Mouse (Mus musculus): Measurements from ENCODE around the gene Ccdc13. TPM values are rescaled to one million over a fixed set of nuclear protein-coding genes. Genes with fewer than 3 reads are reported as not detected.
A peak's percentile ranks its signal among the peaks of the same experiment; 100 is the strongest.

The Ccdc13 gene
- polyA plus RNA-seq, 1 experiment, result 0.01 TPM

DNA sequence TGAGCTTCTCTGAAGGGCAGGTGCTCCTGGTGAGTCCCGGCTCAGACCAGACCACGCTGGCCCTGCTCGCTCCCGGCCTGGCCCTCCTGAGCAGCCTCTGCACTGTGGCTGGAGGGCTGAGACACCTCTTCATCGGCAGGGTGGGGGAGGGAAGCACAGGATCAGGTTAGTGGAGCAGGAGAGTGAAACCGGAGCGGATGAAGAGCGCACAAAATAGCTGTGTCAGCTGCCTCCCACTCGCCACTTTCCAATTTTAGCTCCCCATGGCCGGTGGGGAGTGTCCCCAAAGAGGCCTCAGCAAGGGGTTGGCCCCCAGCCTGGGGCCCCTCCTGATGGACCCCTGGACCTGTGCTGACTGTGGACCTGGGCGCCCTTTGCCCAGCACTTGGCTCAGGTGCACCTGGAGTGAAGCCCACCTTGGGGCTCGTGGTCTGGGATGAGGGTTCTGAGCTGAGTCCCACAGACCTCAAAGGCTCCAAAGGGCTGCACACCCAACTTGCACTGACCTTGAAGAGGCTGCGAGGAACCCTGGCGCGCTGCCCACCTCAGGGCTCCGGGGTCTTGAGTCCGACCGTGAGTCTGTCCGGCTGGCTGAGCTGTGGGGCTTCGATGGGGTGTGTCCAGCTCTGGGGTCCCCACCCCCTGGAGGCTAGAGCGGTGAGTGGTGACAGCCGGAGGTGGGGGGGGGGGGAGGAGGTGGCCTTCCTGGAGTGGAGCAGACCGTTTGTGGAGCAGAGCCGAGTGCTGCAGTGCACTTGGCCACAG is 47.3 kb downstream of the Ccdc13 start, which contains the start of gene Hhatl:
Hhatl (minus strand) TSS at position 751 of the 765 bp plus-strand sequence.
- no peak within 1 kb of the TSS for H3ac ChIP-seq (ENCODE audit: control insufficient read depth, insufficient read length)
- H3K36me3 ChIP-seq (ENCODE audit: control insufficient read depth, insufficient read depth), result no peaks in the 10 kb centered on the region
- peak within 1 kb of the TSS; percentile 6 for H3K4me2 ChIP-seq (ENCODE audit: low read depth)
- TF ChIP-seq MYOD1 (IDR thresholded peaks at IDR 0.05; ENCODE audit: control insufficient read depth in 1 of 3, insufficient read length in 2 of 3, low read depth in 2 of 3) (no peak), SRF (IDR thresholded peaks at IDR 0.05; ENCODE audit: control insufficient read depth, insufficient read length, low read depth) (no peak), POLR2A (IDR thresholded peaks at IDR 0.05; ENCODE audit: insufficient read length, low read depth) (no peak), TCF12 (IDR thresholded peaks at IDR 0.05; ENCODE audit: insufficient read depth, poor library complexity, severe bottlenecking) (no peak), USF1 (IDR thresholded peaks at IDR 0.05; ENCODE audit: low read depth) (no peak), MYOG (IDR thresholded peaks at IDR 0.05; ENCODE audit: control insufficient read depth in 1 of 3, insufficient read depth in 1 of 3, insufficient read length in 2 of 3, low read depth in 2 of 3) (no peak), E2F4 (IDR thresholded peaks at IDR 0.05; ENCODE audit: insufficient read depth) (no peak), POLR2AphosphoS2 (IDR thresholded peaks at IDR 0.05; ENCODE audit: insufficient read length, low read depth) (no peak), MAX (IDR thresholded peaks at IDR 0.05; ENCODE audit: low read depth) (no peak), CEBPB (IDR thresholded peaks at IDR 0.05; ENCODE audit: insufficient read depth, poor library complexity, severe bottlenecking) (no peak), TCF3 (IDR thresholded peaks at IDR 0.05; ENCODE audit: insufficient read length, low read depth) (no peak), REST (IDR thresholded peaks at IDR 0.05; ENCODE audit: insufficient read depth, insufficient read length) (no peak)
- no peaks in the 10 kb centered on the region for H3K79me2 ChIP-seq (ENCODE audit: control insufficient read depth, insufficient read depth)
- no peak within 1 kb of the TSS for H3K4me3 ChIP-seq
- peaks cover 16% of the 10 kb centered on the region for H3K27me3 ChIP-seq (ENCODE audit: control insufficient read depth, insufficient read depth, insufficient read length)

GRCm38 (mm10) chr9:121791206-121791605 is 48.1 kb downstream of the Ccdc13 start:
- no peaks in the 10 kb centered on the region for H3K79me2 ChIP-seq (ENCODE audit: control insufficient read depth, insufficient read depth)
- H3ac ChIP-seq (ENCODE audit: control insufficient read depth, insufficient read length), result no peak overlapping the region
- H3K27me3 ChIP-seq (ENCODE audit: control insufficient read depth, insufficient read depth, insufficient read length), result peaks cover 16% of the 10 kb centered on the region
- no peak overlapping the region for H3K4me3 ChIP-seq
- H3K4me2 ChIP-seq (ENCODE audit: low read depth), result no peak overlapping the region
- no peak for TF ChIP-seq CEBPB (IDR thresholded peaks at IDR 0.05; ENCODE audit: insufficient read depth, poor library complexity, severe bottlenecking)
- no peak for TF ChIP-seq TCF12 (IDR thresholded peaks at IDR 0.05; ENCODE audit: insufficient read depth, poor library complexity, severe bottlenecking)
- peak; percentile 96 for TF ChIP-seq REST (IDR thresholded peaks at IDR 0.05; ENCODE audit: insufficient read depth, insufficient read length)
- peak in 1 of 3 experiments; percentile 22 for TF ChIP-seq MYOD1 (IDR thresholded peaks at IDR 0.05; ENCODE audit: control insufficient read depth in 1 of 3, insufficient read length in 2 of 3, low read depth in 2 of 3)
- peak in 1 of 3 experiments; percentile 43 for TF ChIP-seq MYOG (IDR thresholded peaks at IDR 0.05; ENCODE audit: control insufficient read depth in 1 of 3, insufficient read depth in 1 of 3, insufficient read length in 2 of 3, low read depth in 2 of 3)
- no peak for TF ChIP-seq USF1 (IDR thresholded peaks at IDR 0.05; ENCODE audit: low read depth)
- TF ChIP-seq TCF3 (IDR thresholded peaks at IDR 0.05; ENCODE audit: insufficient read length, low read depth), result no peak
- TF ChIP-seq E2F4 (IDR thresholded peaks at IDR 0.05; ENCODE audit: insufficient read depth), result no peak
- TF ChIP-seq POLR2AphosphoS2 (IDR thresholded peaks at IDR 0.05; ENCODE audit: insufficient read length, low read depth), result no peak
- no peak for TF ChIP-seq MAX (IDR thresholded peaks at IDR 0.05; ENCODE audit: low read depth)
- TF ChIP-seq POLR2A (IDR thresholded peaks at IDR 0.05; ENCODE audit: insufficient read length, low read depth), result no peak
- H3K36me3 ChIP-seq (ENCODE audit: control insufficient read depth, insufficient read depth), result no peaks in the 10 kb centered on the region

GRCm38 (mm10) chr9:121786359-121786758 is 52.9 kb downstream of the Ccdc13 start:
- TF ChIP-seq CEBPB (IDR thresholded peaks at IDR 0.05; ENCODE audit: insufficient read depth, poor library complexity, severe bottlenecking) (no peak), E2F4 (IDR thresholded peaks at IDR 0.05; ENCODE audit: insufficient read depth) (no peak), MYOD1 (IDR thresholded peaks at IDR 0.05; ENCODE audit: control insufficient read depth in 1 of 3, insufficient read length in 2 of 3, low read depth in 2 of 3) (peak in 2 of 3 experiments; percentile 49 to 82), POLR2AphosphoS2 (IDR thresholded peaks at IDR 0.05; ENCODE audit: insufficient read length, low read depth) (peak; percentile 94), MYOG (IDR thresholded peaks at IDR 0.05; ENCODE audit: control insufficient read depth in 1 of 3, insufficient read depth in 1 of 3, insufficient read length in 2 of 3, low read depth in 2 of 3) (peak in 2 of 3 experiments; percentile 58 to 59), USF1 (IDR thresholded peaks at IDR 0.05; ENCODE audit: low read depth) (no peak), POLR2A (IDR thresholded peaks at IDR 0.05; ENCODE audit: insufficient read length, low read depth) (peak; percentile 61), TCF12 (IDR thresholded peaks at IDR 0.05; ENCODE audit: insufficient read depth, poor library complexity, severe bottlenecking) (no peak)
- Histone ChIP-seq H3K79me2 (ENCODE audit: control insufficient read depth, insufficient read depth) (no peaks in the 10 kb centered on the region), H3ac (ENCODE audit: control insufficient read depth, insufficient read length) (no peak overlapping the region), H3K27me3 (ENCODE audit: control insufficient read depth, insufficient read depth, insufficient read length) (peaks cover 16% of the 10 kb centered on the region), H3K36me3 (ENCODE audit: control insufficient read depth, insufficient read depth) (no peaks in the 10 kb centered on the region), H3K4me3 (no peak overlapping the region), H3K4me2 (ENCODE audit: low read depth) (no peak overlapping the region)

- TF ChIP-seq POLR2AphosphoS2 (IDR thresholded peaks at IDR 0.05; ENCODE audit: insufficient read length, low read depth) (peak; percentile 47), TCF3 (IDR thresholded peaks at IDR 0.05; ENCODE audit: insufficient read length, low read depth) (no peak), MYOD1 (IDR thresholded peaks at IDR 0.05; ENCODE audit: control insufficient read depth in 1 of 3, insufficient read length in 2 of 3, low read depth in 2 of 3) (no peak)
- Histone ChIP-seq H3K4me2 (ENCODE audit: low read depth) (no peak overlapping the region), H3K36me3 (ENCODE audit: control insufficient read depth, insufficient read depth) (no peaks in the 10 kb centered on the region), H3K27me3 (ENCODE audit: control insufficient read depth, insufficient read depth, insufficient read length) (peaks cover 16% of the 10 kb centered on the region), H3ac (ENCODE audit: control insufficient read depth, insufficient read length) (no peak overlapping the region), H3K79me2 (ENCODE audit: control insufficient read depth, insufficient read depth) (no peaks in the 10 kb centered on the region), H3K4me3 (no peak overlapping the region)
These were observed 54.0 kb downstream of the Ccdc13 start for GRCm38 (mm10) chr9:121785261-121785660.

Measured in myocyte (in vitro differentiated cells).